Mouse (Mus musculus): ENCODE measurements around the gene Cphx3. TPM values are rescaled to one million over a fixed set of nuclear protein-coding genes. Genes with fewer than 3 reads are reported as not detected.

Gene Cphx3
- polyA plus RNA-seq (2012; rRNA removed), result 0.16 and 0.20 TPM in 2 replicates

GRCm38 (mm10) chr14:26081997-26082396 lies at the start of gene Cphx3:
Gene Cphx3, plus strand, starts transcription at chr14:26082297.

GRCm38 (mm10) chr14:26042611-26043010 lies 39.5 kb upstream of the Cphx3 start, which contains the start of gene Gm9780:
Gene Gm9780, minus strand, starts transcription at chr14:26042711.

GRCm38 (mm10) chr14:26067325-26067633 lies 14.8 kb upstream of the Cphx3 start, which contains the start of gene Tmem254c:
Gene Tmem254c, minus strand, starts transcription at chr14:26067355.

GRCm38 (mm10) chr14:26081216-26081615 lies 881 bp upstream of the Cphx3 start, which contains the start of gene Cphx2:
Gene Cphx2, plus strand, starts transcription at chr14:26081516.

GRCm38 (mm10) chr14:26118150-26118549 lies 36.1 kb downstream of the Cphx3 start, which contains the start of gene Duxbl2:
Gene Duxbl2, plus strand, starts transcription at chr14:26118349.

GRCm38 (mm10) chr14:26182380-26182779 lies 100.3 kb downstream of the Cphx3 start, which contains the start of gene Plac9b:
Gene Plac9b, minus strand, starts transcription at chr14:26182480.

GRCm38 (mm10) chr14:26206926-26207247 lies 124.8 kb downstream of the Cphx3 start, which contains the start of gene Tmem254b:
Gene Tmem254b, minus strand, starts transcription at chr14:26207041.

GRCm38 (mm10) chr14:26257756-26258617 lies 175.9 kb downstream of the Cphx3 start, which contains the start of gene Duxbl3:
Gene Duxbl3, plus strand, starts transcription at chr14:26257962.

Other genes with a start within 250 kb of the Cphx3 start
- gene Anxa11, start 240.1 kb upstream of the Cphx3 start, polyA plus RNA-seq (2012; rRNA removed), result 4.7 and 6.2 TPM in 2 replicates
- gene Plac9a, start 179.2 kb upstream of the Cphx3 start, polyA plus RNA-seq (2012; rRNA removed), result 0.18 and 0.37 TPM in 2 replicates
- 0.96 and 1.3 TPM in 2 replicates for gene Tmem254a, start 154.6 kb upstream of the Cphx3 start, polyA plus RNA-seq (2012; rRNA removed)
- 0.08 TPM in 1 of 2 replicates, not detected in the other for gene Cphx1, start 144.0 kb upstream of the Cphx3 start, polyA plus RNA-seq (2012; rRNA removed)
- 0.06 and 0.16 TPM in 2 replicates for gene Duxbl1, start 103.7 kb upstream of the Cphx3 start, polyA plus RNA-seq (2012; rRNA removed)
- gene Gm9780, start 39.6 kb upstream of the Cphx3 start, polyA plus RNA-seq (2012; rRNA removed), result 1.8 and 4.6 TPM in 2 replicates
- 5.4 and 7.5 TPM in 2 replicates for gene Tmem254c, start 14.9 kb upstream of the Cphx3 start, polyA plus RNA-seq (2012; rRNA removed)
- gene Cphx2, start 781 bp upstream of the Cphx3 start, polyA plus RNA-seq (2012; rRNA removed), result not detected in 2 replicates
- gene Duxbl2, start 36.1 kb downstream of the Cphx3 start, polyA plus RNA-seq (2012; rRNA removed), result 0.05 TPM in 1 of 2 replicates, not detected in the other
- gene Plac9b, start 100.2 kb downstream of the Cphx3 start, polyA plus RNA-seq (2012; rRNA removed), result 1.2 and 1.3 TPM in 2 replicates
- gene Tmem254b, start 124.7 kb downstream of the Cphx3 start, polyA plus RNA-seq (2012; rRNA removed), result 6.5 and 8.2 TPM in 2 replicates
- gene Duxbl3, start 175.7 kb downstream of the Cphx3 start, polyA plus RNA-seq (2012; rRNA removed), result 0.12 TPM in 1 of 2 replicates, not detected in the other